Mouse (Mus musculus) effector memory CD4-positive, alpha-beta T cell, adult 5 months (primary cell): ENCODE results near the gene Itgb1bp2. TPM values are rescaled to one million over a fixed set of nuclear protein-coding genes. Genes with fewer than 3 reads are reported as not detected.

ENCODE experiments used
- polyA plus RNA-seq: library from polyadenylated mRNA; unstranded; fragments of 100-300 nt; shearing (Covaris generic); gene quantifications from one replicate; pipeline ENCODE4 v1.2.1, GENCODE M21; 2017

The Itgb1bp2 gene
- polyA plus RNA-seq, result not detected

DNA sequence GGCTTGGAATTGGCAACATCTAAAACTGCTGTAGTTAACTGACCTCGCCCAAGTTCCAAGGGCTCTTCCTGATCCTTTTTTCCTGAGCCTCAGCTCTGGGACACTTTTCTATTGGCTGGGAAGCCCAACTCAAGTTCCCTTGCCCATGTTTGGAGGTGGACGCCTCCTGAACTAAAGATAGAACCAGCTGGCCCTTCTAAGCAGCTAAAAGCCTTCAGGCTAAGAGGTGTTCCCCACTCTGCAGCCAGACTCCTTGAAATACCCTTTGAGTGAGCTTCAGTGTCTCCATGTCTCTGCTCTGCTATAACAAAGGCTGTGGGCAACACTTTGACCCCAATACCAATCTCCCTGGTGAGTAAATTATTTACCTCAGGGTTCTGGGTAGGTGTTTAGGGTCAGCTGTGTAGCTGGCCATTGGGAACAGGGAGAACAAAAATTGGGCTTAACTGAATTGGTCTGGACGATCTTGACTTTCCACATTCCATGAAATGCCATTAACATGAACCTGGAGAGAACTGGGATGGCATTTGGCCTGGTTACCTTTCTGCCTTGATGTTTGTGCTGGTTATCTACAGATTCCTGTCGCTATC is at the start of gene Itgb1bp2:
TSS of gene Itgb1bp2 (plus strand) at position 203 of the 590 bp plus-strand sequence.

DNA sequence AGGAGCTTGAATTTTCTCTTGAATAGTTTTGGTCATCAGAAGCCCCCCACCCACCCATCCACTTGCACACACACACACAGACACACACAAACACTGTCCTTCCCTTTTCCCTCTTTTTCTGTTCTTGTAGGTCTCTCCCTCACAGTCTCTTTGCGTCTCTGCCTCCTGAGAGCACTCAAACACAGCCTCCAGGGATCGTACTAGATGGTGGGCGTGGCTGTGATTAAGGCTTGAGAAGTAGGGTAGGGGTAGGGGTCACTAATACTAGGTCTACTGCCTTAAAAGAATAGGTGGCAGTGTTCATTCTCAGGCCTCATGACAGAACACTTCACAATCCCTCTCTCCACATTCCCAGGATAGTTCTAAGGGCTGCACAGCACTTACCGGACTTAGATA is 28.2 kb upstream of the Itgb1bp2 start, which contains the start of gene Zmym3:
TSS of gene Zmym3 (minus strand) at position 150 of the 396 bp plus-strand sequence.

DNA sequence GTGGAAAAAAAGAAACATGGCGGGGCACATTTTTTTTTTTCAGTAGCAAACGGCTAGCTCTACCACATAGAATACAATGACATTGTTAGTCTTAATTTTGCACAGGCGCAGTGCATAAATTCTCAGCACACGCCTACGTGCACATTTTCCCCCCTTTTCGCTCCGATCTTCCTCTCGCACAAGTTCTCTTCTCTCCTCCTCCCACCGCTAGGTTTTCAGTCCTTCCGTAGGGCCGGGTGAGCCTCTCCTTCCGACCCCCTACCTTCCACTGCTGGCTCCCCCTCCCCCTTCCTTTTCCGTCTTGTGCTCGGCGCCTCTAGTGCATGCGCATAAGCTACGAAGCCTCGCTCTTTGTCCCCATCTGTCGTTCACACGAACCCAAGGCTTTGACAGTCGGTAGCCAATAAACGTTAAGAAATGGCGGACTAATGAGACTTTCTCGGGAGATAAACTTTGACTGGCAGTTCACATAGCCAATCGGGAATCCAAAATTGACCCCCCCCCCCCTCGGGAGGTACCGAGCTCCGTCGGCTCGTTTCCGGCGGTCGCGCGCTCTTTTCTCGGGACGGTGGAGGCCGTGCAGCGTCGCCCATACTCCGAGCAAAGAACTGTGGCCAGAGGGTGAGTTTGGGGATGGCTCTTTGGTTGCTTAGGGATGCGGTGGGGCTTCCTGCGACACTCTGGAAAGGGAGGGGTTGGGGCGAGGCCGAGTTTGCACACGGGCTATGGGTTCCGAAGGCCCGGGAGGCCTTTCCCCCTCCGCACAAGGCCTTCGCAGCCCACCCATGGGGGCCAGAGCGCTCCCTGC is 19.5 kb upstream of the Itgb1bp2 start, which contains the start of gene Nono:
TSS of gene Nono (plus strand) at position 177 of the 808 bp plus-strand sequence.

Other genes starting within 250 kb of the Itgb1bp2 start
- 56.4 TPM for gene Snx12, start 226.5 kb upstream of the Itgb1bp2 start, polyA plus RNA-seq
- gene Foxo4, start 194.6 kb upstream of the Itgb1bp2 start, polyA plus RNA-seq, result 2.0 TPM
- 2.5 TPM for gene Gm614, start 185.1 kb upstream of the Itgb1bp2 start, polyA plus RNA-seq
- gene Il2rg, start 180.8 kb upstream of the Itgb1bp2 start, polyA plus RNA-seq, result 1,479 TPM
- gene Gm20489, start 180.1 kb upstream of the Itgb1bp2 start, polyA plus RNA-seq, result 2.5 TPM
- gene Med12, start 175.1 kb upstream of the Itgb1bp2 start, polyA plus RNA-seq, result 76.5 TPM
- 0.05 TPM for gene Nlgn3, start 149.9 kb upstream of the Itgb1bp2 start, polyA plus RNA-seq
- gene Gjb1, start 72.7 kb upstream of the Itgb1bp2 start, polyA plus RNA-seq, result not detected
- 10.5 TPM for gene Zmym3, start 28.2 kb upstream of the Itgb1bp2 start, polyA plus RNA-seq
- 193 TPM for gene Nono, start 19.8 kb upstream of the Itgb1bp2 start, polyA plus RNA-seq
- gene Taf1, start 83.6 kb downstream of the Itgb1bp2 start, polyA plus RNA-seq, result 27.8 TPM
- 267 TPM for gene Ogt, start 191.0 kb downstream of the Itgb1bp2 start, polyA plus RNA-seq